Mouse (Mus musculus) right cerebral cortex, postnatal 4 days (tissue): ENCODE results near the gene Itpkb.

Experiments used
- DNase-seq: peaks from one replicate; pipeline ENCODE4 v3.0.0-alpha.2; 2022

Gene Itpkb

DNA sequence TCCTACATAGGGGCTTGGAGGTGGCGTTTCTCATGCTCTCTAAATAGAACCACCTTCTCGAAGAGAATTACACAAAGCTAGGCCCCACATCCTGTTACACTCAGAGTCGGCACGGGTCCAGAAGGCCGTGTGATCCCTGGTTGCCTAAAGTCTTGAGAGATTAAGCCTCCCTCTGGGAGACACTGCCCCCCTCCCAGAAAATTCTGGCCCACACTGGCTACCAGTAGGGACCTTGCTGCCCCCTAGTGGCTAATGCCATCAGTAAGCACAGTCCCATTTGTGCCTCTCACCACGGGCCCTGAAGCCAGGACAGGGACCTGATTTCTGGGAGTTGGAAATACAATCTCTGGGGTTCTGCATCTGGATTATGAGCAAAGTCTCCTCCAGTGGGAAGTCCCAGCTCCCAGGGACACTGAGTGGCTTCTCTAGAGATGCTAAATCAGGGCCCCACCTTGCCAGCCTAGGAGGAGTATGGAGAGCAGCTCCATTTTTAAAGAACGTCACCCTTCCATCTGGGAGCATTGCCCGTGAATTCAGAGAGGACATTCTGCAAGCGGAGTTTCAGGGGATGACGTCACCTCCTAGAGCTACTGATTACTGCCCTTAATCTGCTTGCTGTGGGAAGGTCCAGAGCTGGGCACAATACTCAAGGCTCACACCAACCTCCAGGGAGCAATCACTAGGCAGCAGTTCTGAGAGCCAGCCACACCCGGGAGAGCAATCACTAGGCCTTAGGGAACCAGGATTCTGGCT lies 92.0 kb downstream of the Itpkb start:
- peak; percentile 81 for DNase-seq

DNA sequence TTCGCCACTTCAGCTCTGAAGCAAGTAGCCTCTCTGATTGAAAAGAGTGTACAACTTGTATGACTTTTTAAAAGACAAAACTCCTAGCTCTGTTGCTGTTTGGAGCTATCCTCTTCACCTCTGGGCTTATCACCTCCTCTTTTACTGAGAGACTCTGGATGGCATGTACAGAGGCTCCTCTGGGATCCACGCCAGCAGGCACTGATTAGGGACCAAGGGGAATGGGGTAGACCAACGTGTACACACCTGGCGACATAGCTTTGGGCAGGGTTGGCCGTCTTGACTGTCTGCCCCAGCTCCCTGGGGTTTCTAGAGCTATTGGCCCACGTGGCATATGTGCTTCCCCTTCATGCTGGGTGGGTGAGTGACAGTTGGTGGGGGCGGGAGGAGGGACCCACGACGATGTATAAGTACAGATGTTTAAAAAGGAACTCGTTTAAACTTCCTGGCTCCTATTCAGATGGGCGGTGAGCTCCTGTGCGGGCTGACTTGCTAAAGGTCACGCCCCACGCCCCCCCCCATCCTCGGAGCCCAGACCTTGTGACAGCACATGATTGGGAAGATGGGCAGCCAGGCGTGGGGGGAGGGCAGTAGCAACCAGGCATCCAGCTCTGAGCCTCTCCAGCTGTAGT lies 92.8 kb downstream of the Itpkb start:
- DNase-seq, result no peak

DNA sequence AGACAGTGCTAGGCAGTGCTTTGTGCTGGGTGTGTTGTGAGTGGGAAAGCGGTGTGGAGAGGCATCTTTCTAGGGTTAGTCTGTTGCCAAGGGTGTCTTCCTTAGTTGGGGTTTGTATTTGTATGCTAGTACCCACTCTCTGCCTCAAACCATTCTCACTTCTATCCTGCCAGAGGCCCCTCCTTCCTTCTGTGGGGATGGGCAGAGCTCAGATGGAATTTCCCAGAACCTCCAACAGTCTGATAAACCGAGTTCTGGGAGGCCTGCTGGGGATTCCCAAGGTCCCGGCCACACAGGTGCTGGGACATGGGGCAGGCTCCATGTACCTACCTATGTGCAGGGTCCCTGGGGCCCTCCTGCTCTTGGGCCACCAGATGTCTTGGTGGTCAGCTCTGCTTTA lies 93.6 kb downstream of the Itpkb start:
- no peak for DNase-seq

- DNase-seq, result no peak
Measured at GRCm38 (mm10) chr1:180426405-180426804, 96.1 kb downstream of the Itpkb start.

GRCm38 (mm10) chr1:180427685-180428084 lies 97.4 kb downstream of the Itpkb start:
- DNase-seq, result no peak

GRCm38 (mm10) chr1:180428101-180428712 lies 97.9 kb downstream of the Itpkb start:
- no peak for DNase-seq

DNA sequence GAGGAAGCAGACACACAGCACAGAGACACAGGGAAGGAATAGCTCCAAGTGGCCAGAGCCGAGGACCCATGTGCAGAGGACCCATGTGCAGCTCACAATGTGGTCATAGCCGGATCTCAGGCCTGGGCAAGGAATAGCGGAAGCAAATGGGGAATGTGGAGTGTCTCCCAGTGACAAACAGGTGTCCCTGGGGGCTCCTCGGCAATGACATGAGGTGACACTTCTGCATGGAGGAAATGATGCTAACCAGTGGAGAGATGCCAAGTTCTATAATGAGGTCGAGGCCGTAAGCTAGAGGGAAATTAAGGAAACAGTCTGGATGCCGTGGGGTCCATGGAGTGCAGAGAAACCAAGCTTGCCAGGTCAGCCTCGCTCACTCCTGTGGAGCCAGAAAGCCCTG lies 98.6 kb downstream of the Itpkb start:
- no peak for DNase-seq

- DNase-seq, result no peak
Measured at GRCm38 (mm10) chr1:180429819-180430218, 99.5 kb downstream of the Itpkb start.

DNA sequence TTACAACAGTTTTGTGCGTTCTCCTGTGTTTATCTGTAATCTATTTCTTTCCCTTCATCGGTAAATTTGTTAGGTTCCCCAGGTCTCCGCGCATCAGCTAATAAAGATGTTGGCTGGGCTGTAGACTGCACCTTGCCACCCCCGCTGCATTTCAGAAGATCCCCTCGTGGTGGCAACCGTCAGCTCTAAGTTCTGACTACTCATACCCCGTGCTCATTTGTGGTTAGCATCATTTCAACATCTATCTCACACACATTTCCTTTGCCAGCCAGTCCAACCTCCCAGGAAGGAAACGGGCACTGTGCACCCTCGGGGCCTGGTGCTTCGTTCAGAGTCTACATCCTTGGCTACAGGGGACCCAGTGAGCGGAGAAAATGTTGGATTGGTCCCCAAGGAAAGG lies 101.5 kb downstream of the Itpkb start:
- DNase-seq, result no peak

GRCm38 (mm10) chr1:180433098-180433538 lies 102.8 kb downstream of the Itpkb start:
- peak; percentile 37 for DNase-seq

- peak; percentile 57 for DNase-seq
Measured at GRCm38 (mm10) chr1:180433796-180434566, 103.7 kb downstream of the Itpkb start.

- no peak for DNase-seq
Measured at GRCm38 (mm10) chr1:180434925-180435324, 104.6 kb downstream of the Itpkb start.

GRCm38 (mm10) chr1:180439496-180439895 lies 109.2 kb downstream of the Itpkb start:
- DNase-seq, result no peak

- no peak for DNase-seq
Measured at GRCm38 (mm10) chr1:180444411-180444810, 114.1 kb downstream of the Itpkb start.

GRCm38 (mm10) chr1:180449641-180450040 lies 119.4 kb downstream of the Itpkb start:
- DNase-seq, result no peak

- no peak for DNase-seq
Measured at GRCm38 (mm10) chr1:180458274-180458673, 128.0 kb downstream of the Itpkb start.

DNA sequence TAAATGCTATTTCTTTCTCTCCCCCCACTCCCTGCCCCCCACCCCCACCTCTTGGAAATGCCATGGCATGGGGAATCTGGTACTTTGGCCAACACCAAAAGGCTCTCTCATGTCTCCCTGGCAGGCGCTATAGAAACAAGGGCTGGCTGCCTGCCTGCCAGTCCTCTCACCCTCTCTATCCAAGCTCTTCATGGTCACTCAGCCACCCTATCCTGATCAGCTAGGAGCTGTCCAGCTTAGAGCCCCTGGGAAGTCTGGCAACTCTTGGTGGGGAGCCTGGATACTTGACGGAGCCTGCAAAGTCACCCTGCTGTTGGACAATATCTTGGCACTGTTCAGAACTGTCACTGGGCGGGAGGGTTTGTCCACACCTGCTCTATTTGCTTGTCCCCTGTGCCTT lies 128.4 kb downstream of the Itpkb start:
- no peak for DNase-seq

DNA sequence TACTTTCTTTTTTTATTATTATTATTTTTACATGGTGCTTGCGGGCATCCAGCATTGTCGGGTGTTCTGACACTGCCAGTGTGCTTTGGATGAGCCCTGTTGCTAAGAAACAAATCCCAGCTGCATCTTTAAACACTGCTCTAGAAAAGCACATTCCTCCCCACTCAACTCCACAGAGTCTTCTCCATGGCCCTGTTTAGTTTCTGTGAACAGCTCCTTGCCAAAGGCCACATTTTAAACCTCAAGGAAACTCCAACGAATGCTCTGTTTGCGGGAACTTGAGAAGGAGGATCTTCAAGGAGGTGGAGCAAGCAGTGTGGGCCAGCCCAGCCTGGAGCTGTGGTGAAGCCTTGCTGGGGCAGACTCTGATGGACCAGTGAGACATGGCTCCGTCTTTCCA lies 130.4 kb downstream of the Itpkb start:
- DNase-seq, result no peak

DNA sequence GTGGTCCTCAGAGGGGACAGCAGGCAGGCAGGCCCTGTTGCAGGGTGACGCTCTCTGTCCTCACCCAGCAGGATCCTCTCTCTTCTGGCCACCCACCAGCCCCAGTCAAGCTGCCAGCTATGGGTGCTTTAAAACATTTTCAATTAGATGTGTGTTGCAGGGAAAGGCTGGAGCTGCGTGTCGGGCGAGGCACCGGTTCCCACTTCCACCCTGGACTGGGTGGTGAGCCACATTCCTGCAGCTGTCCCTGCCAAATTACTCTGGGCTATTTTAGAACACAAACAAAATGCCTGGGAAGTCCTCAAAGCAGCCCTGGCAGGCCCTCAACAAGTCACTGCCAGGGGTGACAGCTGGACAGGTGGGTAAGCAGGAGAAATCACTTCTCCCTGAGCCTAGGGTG lies 132.1 kb downstream of the Itpkb start:
- DNase-seq, result no peak

- DNase-seq, result no peak
Measured at GRCm38 (mm10) chr1:180462983-180463475, 132.7 kb downstream of the Itpkb start.

DNA sequence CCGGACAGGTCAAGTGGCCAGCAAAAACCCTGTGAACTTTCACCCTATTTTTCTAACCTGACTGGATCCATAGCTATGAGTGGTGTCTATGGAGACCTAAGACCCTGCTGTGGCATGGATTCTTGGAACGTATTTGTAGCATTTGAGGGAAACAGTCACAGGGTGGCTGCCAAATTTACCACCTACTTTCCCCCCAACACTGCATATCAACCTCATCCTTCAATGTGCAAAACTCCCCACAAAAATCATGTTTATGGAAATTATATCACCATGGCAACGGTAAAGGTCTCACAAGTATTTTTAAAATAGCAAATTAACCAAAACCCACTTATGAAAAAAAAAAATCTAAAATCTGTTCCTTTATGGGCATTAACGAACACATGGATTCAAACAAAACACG lies 134.1 kb downstream of the Itpkb start:
- DNase-seq, result no peak

DNA sequence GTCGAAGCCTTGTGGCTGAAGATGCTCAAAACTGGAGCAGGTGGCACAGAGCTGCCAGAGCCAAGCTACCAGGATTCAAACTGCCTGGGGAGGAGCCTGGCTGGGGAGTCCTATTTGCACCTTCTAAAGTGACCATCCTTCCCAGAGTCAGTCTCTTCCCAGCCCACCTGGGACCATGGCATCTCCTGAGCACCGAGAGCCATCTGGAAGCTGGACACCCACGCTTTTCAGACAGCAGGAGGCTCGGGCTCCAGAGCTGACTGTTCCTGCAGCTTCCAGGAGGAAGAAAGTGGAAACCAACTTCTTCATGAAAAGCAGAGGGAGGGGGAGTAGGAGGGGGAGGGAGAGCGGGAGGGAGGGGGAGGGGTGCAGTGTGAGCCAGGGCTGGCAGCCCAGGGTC lies 135.3 kb downstream of the Itpkb start:
- no peak for DNase-seq

GRCm38 (mm10) chr1:180468004-180468403 lies 137.7 kb downstream of the Itpkb start:
- no peak for DNase-seq
